Mouse (Mus musculus) ZHBTc4 (cell line): Measurements from ENCODE around the gene Ubiad1.
A peak's percentile ranks its signal among the peaks of the same experiment; 100 is the strongest.

Experiments used
- DNase-seq: peaks from one replicate; pipeline ENCODE4 v3.0.0-alpha.2; 2011; ENCODE audit warnings: low read depth, low spot score

Ubiad1 gene

DNA sequence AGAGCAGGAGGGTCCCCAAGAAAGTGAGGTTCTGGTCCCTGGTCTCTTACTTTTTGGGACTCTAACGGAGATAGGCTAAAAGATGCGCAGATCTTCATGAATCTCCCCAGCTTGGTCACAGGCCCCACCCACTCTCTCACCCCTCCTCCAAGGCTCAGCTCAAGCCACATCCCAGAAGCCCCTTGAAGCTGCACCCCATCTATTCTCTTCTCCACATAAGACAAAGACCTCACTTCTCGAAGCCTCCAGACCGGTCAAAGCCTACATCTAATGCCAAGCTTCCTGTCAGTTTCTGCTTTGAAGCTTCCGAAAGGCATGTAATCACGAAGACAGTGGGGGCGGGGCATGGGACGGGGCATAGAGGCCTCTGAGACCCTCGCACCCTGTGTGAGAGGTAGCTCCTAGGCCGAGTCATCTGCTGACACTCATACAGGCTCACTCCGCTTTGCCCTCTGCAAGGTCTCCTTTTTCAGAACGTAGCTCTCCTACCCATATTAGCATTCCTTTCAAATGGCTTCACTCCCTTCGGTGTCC lies 39.2 kb downstream of the Ubiad1 start:
- DNase-seq, result peak; percentile 77

DNA sequence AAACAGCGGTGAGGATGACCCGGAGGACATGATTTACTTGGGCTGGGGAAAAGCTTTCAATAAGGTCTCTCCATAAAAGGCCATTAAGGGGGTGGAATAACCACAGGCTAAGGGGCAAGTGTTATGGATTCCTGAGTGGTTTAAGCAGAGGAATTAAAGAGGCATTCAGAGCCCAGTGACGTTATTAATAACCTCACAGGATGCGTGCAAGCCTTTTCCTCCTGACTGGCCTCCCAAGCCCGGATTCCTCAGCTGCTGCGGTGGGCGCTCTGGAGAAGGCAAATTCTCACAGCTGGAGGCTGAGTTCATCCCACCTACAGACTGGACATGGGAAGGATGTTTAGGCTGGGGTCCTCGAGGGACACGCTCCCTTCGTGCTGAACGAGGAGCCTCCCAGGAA lies 39.8 kb downstream of the Ubiad1 start:
- DNase-seq, result no peak

DNA sequence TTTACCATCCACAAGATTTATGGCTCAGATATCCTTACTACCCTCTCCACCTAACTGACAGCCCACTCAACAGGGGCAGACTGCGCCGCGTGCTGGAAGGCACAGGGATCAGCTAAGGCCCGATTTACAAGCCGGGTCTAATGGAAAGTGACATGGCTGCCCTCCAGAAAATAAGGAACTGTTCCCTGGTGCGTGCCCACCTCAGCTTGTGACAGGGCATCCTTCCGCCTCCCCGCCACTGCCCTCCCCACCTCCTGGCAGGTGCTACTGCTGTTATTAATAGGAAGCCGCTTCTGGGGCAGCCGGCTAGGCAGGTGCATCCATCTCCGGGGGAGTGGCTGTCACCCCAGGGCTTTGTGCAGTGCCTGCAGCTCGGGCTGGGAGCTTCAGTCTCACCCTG lies 41.2 kb downstream of the Ubiad1 start:
- DNase-seq, result no peak

DNA sequence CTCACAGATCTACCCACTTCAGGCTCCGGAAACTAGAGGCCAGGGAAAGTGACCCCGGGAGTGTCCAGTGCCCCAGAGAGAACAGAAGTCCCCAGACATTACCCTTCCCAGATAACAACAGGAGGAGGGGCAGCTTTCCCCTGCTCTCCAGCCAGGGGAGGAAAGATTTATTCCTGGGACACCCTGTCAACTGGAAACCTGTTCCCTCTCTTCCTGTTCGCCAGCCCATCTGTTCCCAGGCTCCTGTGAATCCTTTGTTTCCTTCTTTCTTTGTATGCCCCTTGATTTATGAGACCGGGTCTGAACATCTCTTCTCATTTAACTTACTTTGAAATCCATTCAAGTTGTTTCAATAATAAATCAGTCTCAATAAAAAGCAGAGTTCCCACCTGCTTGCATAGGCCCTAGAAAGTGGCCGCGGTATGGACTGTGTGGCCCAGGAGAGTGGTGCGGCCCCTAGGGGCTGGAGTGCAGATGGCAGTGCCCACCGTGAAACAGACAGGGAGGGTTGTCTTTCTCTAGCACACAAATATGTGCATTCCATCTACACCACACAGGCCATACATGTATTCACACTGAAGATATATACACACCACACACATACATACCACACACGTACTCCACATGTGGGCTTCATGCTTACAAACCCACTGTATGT lies 45.0 kb downstream of the Ubiad1 start:
- DNase-seq, result no peak

DNA sequence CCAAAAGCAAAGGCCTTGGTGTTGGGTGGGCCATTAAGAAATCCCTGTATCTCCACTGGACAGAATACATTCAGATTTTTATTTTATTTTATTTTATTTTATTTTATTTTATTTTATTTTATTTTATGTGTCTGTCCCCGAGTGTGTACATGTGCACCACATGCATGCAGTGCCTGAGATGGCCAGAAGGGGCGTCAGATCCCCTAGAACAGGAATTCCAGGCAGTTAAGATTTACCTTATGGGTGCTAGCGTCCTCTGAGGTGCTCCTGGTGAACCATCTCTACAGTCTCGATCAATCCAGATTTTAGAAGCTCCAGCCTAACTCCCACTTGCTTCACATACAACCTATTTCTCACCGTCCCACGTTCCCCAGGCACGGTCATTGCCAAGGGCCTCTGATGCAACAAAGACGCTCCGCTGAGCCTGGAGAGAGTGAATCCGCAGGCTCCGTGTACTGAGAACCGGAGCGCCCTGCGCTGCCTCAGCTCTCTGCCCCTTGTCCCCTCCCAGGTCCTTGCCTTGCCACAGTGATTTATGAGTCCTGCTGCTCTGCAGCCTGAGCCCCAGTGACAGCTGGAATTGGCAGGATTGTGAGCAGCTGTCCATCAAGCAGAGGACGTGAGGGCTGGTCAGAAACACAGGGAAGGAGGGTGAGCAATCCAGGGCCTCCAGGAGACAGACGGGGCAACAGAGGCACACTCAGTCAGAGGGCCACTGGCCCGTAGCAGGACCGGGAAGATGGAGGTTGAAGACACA lies 46.9 kb downstream of the Ubiad1 start:
- peak; percentile 72 for DNase-seq

DNA sequence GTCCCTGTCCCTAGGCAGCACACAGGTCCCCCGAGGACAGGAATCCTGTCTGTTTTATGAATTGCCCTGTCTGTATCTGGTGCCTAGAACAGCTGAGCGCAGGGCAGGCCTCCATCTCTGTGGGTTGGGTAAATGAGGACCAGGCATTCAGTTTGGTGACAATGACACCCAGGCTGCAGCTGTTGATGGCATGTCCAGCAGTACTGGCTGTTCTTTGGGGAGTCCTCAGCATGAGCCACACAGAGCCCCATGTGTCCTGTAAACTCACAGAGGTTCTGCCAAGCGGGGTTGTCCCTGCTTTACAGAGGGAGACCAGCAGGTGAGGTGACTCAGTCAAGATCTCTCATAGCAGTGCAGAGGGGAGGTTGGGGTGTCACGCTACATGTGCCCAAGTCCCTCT lies 47.5 kb downstream of the Ubiad1 start:
- DNase-seq, result no peak

DNA sequence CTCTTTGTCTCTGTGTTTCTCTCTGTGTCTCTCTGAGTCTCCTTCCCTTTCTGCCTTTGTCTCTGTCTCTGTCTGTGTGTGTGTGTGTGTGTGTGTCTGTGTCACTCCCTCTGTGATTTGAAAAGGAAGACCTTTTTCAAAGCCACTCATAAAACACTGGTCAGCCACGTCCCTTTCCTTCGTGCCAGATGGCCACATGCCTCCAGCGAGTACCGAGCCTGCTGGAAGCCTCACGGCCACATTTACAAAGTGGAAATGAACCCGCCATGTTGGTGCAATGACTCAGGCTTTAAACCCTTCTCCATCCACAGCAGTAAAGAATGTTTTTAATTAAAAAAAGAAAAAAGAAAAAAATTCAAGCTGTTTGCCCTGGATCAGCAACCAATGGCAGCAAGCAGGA lies 48.7 kb downstream of the Ubiad1 start:
- no peak for DNase-seq

DNA sequence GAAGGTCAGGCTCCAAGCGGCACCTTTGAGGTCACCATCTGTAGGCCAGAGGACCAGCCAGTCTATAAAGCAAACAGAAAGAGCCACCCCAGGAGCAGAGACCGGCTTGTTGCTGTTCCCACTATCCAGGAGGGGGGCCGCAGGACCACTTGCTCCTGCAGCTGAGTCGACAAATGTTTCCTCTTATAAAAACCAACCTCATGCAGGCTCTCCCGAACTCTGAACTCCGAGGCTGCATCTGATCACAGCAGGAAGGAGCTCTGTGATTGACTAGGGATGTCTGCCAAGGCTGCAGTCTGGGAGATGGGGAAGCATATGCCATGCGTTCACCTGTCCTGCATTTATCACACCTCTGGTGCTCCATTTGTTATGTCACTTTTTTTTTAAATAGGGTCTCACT lies 49.4 kb downstream of the Ubiad1 start:
- DNase-seq, result no peak

DNA sequence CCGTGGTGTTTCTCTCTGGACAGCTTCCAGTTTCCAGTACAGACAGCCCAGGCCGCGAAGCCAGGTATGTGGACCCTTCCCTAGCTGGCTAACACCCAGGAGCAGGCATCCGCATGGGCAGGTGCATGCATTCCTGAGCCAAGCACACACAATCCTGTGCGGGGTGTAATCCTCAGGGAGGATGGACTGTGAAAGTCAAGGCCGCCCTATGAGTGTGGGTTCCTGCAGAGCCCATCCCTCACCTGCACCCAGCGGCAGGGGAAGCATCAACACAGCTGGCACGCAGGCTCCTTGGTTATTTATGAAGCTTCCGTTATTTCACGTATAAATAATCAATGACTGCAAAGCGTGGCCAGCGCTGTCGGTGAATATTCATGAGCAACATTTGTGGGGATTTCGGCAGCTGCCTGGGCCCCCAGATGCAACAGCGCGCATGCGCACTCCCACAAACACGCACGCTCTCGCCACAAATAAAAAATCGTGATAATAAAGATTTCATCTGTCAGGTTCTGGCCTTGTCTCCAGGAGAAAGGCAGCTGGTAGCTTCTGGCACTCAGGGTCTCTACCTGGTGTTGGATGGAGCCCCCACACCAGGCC lies 52.8 kb downstream of the Ubiad1 start:
- DNase-seq, result no peak

DNA sequence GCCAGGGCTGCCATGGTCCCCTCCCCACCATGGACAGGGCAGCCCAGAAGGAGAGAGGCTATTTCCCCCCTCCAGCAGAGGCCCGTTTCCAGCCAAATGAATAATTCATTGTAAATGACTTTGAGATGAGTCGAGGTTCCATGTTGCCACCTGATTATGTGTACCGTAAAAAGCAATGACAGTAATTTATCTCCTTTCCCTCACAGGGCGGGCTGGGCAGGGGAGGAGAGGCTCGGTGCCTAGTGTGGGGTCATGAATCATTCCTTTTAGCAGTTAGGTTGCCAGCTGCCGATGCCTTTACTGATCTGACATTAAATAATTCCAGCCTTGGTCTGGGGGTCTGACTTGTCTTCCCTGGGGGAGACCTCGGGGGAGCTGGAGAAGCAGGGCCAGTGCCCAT lies 54.9 kb downstream of the Ubiad1 start:
- DNase-seq, result no peak

DNA sequence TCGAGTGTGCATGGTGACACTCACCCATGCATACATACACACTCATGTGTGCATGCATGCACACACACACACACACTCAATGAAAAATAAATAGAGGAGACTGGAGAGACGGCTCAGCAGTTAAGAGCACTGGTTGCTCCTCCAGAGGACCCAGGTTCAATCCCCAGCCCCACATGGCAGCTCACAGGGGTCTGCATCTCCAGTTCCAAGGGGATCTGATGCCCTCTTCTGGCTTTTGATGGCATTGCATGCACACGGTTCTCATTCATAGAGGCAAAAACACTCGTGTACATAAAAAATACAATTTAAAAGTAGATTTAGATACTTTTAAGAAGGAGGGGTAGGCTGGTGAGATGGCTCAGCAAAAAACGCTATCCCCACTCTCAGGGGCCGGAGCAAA lies 55.5 kb downstream of the Ubiad1 start:
- peak; percentile 56 for DNase-seq

DNA sequence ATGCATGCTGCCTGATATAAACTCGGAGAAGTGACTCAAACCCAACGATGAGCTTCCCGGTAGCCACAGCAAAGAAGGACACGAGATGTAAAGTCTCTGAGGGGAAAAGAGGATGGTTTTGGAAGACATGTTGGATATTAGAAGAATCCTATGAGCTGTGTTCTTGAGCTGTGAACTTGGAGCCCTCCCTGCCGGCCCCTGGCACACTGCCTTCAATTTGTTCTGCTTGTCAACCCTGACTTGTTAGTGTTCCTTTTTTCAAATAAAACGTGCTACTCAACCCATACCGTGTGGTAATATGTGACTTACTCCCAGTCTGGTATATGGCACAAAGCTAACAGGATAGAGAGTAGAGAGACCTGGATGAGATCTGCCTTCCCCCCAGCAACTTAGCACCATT lies 59.3 kb downstream of the Ubiad1 start:
- no peak for DNase-seq
